Mouse (Mus musculus) forebrain, embryonic 16.5 days (tissue): ENCODE measurements at regions not wholly inside any gene's neighbourhood (a gene's known extent, or its start where the extent isn't known, plus 50 kb on each side); places are given as distances from the start of the nearest gene placed in this dataset.

Source experiments
- ATAC-seq: fragments of 200-750 bp; cut with Nextera tagmentation; 2 replicates; pipeline ENCODE4 v1.8.0; 2017; ENCODE audit warnings: mild to moderate bottlenecking, moderate library complexity
- H3K27ac ChIP-seq: fragments of 300-500 bp; sonication (generic); 2 replicates; pipeline ENCODE4 v1.5.1; 2014; ENCODE audit warnings: low read length, control low read depth
- H3K27me3 ChIP-seq: fragments of 300-500 bp; sonication (generic); replicated peaks from 2 replicates; pipeline ENCODE4 v1.6.1; 2014; ENCODE audit warnings: low read length; ENCODE audit not compliant: control insufficient read depth, insufficient read depth
- H3K36me3 ChIP-seq: fragments of 300-500 bp; sonication (generic); 2 replicates; pipeline ENCODE4 v1.6.1; 2014; ENCODE audit not compliant: control insufficient read depth, insufficient read depth
- H3K4me1 ChIP-seq: fragments of 300-500 bp; sonication (generic); replicated peaks from 2 replicates; pipeline ENCODE4 v1.6.1; 2014; ENCODE audit warnings: low read length; ENCODE audit not compliant: control insufficient read depth, insufficient read depth
- H3K4me2 ChIP-seq: fragments of 300-500 bp; sonication (generic); 2 replicates; pipeline ENCODE4 v1.6.1; 2014; ENCODE audit warnings: mild to moderate bottlenecking, low read length, control low read depth
- H3K4me3 ChIP-seq: fragments of 300-500 bp; sonication (generic); replicated peaks from 2 replicates; pipeline ENCODE4 v1.5.1; 2014; ENCODE audit warnings: mild to moderate bottlenecking, low read length, control low read depth
- H3K9ac ChIP-seq: fragments of 300-500 bp; sonication (generic); replicated peaks from 2 replicates; pipeline ENCODE4 v1.6.1; 2014; ENCODE audit warnings: low read depth, low read length, control low read depth
- H3K9me3 ChIP-seq: fragments of 300-500 bp; sonication (generic); 2 replicates; pipeline ENCODE4 v1.6.1; 2016; ENCODE audit warnings: low read length; ENCODE audit not compliant: control insufficient read depth
- WGBS: fragments of 180-500 bp; shearing (Covaris S2); extraction: QIAGEN DNeasy Blood & Tissue Kit; methylation state at CpG from one replicate; pipeline ENCODE4 v1.1.7; 2014; 5-methylcytosine and 5-hydroxymethylcytosine counted together

- Histone ChIP-seq H3K27me3 (no peaks in the 10 kb centered on the region), H3K36me3 (no peaks in the 10 kb centered on the region), H3K9me3 (no peaks in the 10 kb centered on the region), H3K9ac (no peak overlapping the region), H3K4me1 (no peaks in the 10 kb centered on the region), H3K4me3 (no peak overlapping the region), H3K27ac (no peak overlapping the region), H3K4me2 (no peak overlapping the region)
- no peak for ATAC-seq
These were observed 1175.7 kb downstream of the Tbl1xr1 start for GRCm38 (mm10) chr3:23252180-23252579.

DNA sequence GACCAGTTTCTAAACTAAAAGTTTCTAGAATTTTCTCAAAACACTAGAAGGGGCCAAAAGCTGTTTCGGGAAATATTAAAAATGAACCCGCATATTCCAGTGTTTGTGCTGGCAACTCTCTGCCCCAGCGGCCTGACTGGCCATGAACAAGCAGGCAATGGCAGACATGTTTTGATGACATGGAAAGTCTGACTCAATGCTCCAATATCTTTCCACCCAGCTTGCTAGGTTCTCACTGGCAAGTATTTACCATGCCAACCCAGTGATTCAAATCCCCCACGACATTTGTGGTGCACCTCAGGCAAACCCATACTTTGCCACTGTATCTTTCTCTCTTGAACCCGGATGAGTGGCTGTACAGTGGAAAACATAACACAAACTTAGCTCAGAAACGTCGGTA, 1222.4 kb downstream of the Tbl1xr1 start:
- Histone ChIP-seq H3K4me2 (no peak overlapping the region), H3K9ac (no peak overlapping the region), H3K4me3 (no peak overlapping the region), H3K9me3 (no peaks in the 10 kb centered on the region), H3K4me1 (no peaks in the 10 kb centered on the region), H3K27me3 (no peaks in the 10 kb centered on the region), H3K36me3 (no peaks in the 10 kb centered on the region), H3K27ac (no peak overlapping the region)
- WGBS: 91% methylated on average over 7 of the region's 7 CpGs
- no peak for ATAC-seq

- Histone ChIP-seq H3K4me3 (no peak overlapping the region), H3K27me3 (no peaks in the 10 kb centered on the region), H3K36me3 (no peaks in the 10 kb centered on the region), H3K9ac (no peak overlapping the region), H3K4me1 (no peaks in the 10 kb centered on the region), H3K4me2 (no peak overlapping the region), H3K27ac (no peak overlapping the region), H3K9me3 (no peaks in the 10 kb centered on the region)
- WGBS: 85% methylated on average over 2 of the region's 2 CpGs
- no peak for ATAC-seq
These were observed 1257.8 kb downstream of the Tbl1xr1 start for GRCm38 (mm10) chr3:23334216-23334615.

GRCm38 (mm10) chr3:23334958-23335357, 1258.5 kb downstream of the Tbl1xr1 start:
- Histone ChIP-seq H3K9ac (no peak overlapping the region), H3K4me2 (no peak overlapping the region), H3K27me3 (no peaks in the 10 kb centered on the region), H3K4me3 (no peak overlapping the region), H3K36me3 (no peaks in the 10 kb centered on the region), H3K27ac (no peak overlapping the region), H3K9me3 (no peaks in the 10 kb centered on the region), H3K4me1 (no peaks in the 10 kb centered on the region)
- no peak for ATAC-seq

- Histone ChIP-seq H3K27ac (no peak overlapping the region), H3K4me3 (no peak overlapping the region), H3K4me2 (no peak overlapping the region), H3K4me1 (no peaks in the 10 kb centered on the region), H3K9ac (no peak overlapping the region), H3K36me3 (no peaks in the 10 kb centered on the region), H3K27me3 (no peaks in the 10 kb centered on the region), H3K9me3 (no peaks in the 10 kb centered on the region)
- 79% methylated on average over 5 of the region's 5 CpGs for WGBS
- no peak for ATAC-seq
These were observed 1297.9 kb downstream of the Tbl1xr1 start for GRCm38 (mm10) chr3:23374341-23374740.

DNA sequence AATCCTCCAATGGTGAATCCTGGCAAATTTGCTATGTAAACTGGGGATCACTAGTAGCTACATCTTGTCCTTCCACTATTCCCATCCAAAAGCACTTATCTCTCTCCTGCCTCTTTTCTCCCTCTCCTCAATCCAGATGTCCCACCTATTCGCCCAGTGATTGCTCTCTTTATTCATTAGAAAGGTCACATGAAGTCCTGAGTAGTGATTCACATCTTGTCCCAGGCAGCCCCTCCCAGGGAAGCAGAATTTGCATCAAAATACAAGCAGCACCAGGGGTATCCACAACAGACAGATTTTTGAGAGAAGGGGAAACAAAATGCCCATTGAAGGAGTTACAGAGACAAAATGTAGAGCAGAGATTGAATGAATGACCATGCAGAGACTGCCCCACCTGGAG, 1328.4 kb downstream of the Tbl1xr1 start:
- Histone ChIP-seq H3K4me2 (no peak overlapping the region), H3K27me3 (no peaks in the 10 kb centered on the region), H3K4me3 (no peak overlapping the region), H3K27ac (no peak overlapping the region), H3K9me3 (no peaks in the 10 kb centered on the region), H3K9ac (no peak overlapping the region), H3K36me3 (no peaks in the 10 kb centered on the region), H3K4me1 (no peaks in the 10 kb centered on the region)
- no peak for ATAC-seq
- WGBS: 50% methylated on average over 1 of the region's 1 CpGs

DNA sequence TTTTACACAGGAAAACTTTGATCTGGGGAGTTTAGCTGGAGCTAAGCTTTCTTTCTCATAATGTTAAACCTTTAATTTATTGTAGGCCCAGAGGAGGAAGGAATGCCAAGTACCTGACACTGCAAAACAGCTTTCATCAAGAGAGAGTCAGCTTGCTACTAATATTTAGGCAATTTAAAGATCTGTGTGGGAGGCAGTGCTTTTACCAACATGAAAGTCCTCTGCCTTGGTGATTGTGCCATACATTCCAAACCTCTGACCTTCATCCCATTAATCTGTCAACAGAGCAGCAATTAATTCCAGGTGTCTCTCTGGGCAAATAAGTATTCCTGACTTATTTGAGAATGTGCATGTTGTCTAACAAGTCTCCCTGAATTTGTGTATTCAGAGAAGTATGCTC, 1333.0 kb downstream of the Tbl1xr1 start:
- Histone ChIP-seq H3K4me3 (no peak overlapping the region), H3K27ac (no peak overlapping the region), H3K36me3 (no peaks in the 10 kb centered on the region), H3K9ac (no peak overlapping the region), H3K4me2 (no peak overlapping the region), H3K9me3 (no peaks in the 10 kb centered on the region), H3K4me1 (no peaks in the 10 kb centered on the region), H3K27me3 (no peaks in the 10 kb centered on the region)
- no peak for ATAC-seq

- no peak overlapping the region for H3K4me3 ChIP-seq
- no peaks in the 10 kb centered on the region for H3K9me3 ChIP-seq
- no peak for ATAC-seq
- no peaks in the 10 kb centered on the region for H3K27me3 ChIP-seq
- H3K4me2 ChIP-seq: no peak overlapping the region
- no peaks in the 10 kb centered on the region for H3K36me3 ChIP-seq
- H3K27ac ChIP-seq: no peak overlapping the region
- WGBS: 88% methylated on average over 3 of the region's 3 CpGs
- no peaks in the 10 kb centered on the region for H3K4me1 ChIP-seq
- H3K9ac ChIP-seq: no peak overlapping the region
These were observed 1350.5 kb downstream of the Tbl1xr1 start for GRCm38 (mm10) chr3:23426956-23427355.

- Histone ChIP-seq H3K27ac (no peak overlapping the region), H3K36me3 (no peaks in the 10 kb centered on the region), H3K4me2 (no peak overlapping the region), H3K9me3 (no peaks in the 10 kb centered on the region), H3K4me1 (no peaks in the 10 kb centered on the region), H3K9ac (no peak overlapping the region), H3K4me3 (no peak overlapping the region), H3K27me3 (no peaks in the 10 kb centered on the region)
- no peak for ATAC-seq
These were observed 1358.6 kb downstream of the Tbl1xr1 start for GRCm38 (mm10) chr3:23435016-23435415.

- H3K4me3 ChIP-seq: no peak overlapping the region
- no peak overlapping the region for H3K27ac ChIP-seq
- H3K36me3 ChIP-seq: no peaks in the 10 kb centered on the region
- 75% methylated on average over 1 of the region's 1 CpGs for WGBS
- ATAC-seq: no peak
- no peaks in the 10 kb centered on the region for H3K4me1 ChIP-seq
- H3K9ac ChIP-seq: no peak overlapping the region
- no peak overlapping the region for H3K4me2 ChIP-seq
- H3K27me3 ChIP-seq: no peaks in the 10 kb centered on the region
- no peaks in the 10 kb centered on the region for H3K9me3 ChIP-seq
These were observed 1381.3 kb downstream of the Tbl1xr1 start for GRCm38 (mm10) chr3:23457720-23458119.
